Mouse (Mus musculus): Measurements from ENCODE around the gene Bdp1. TPM values are rescaled to one million over a fixed set of nuclear protein-coding genes. Genes with fewer than 3 reads are reported as not detected.

The Bdp1 gene
- polyA plus RNA-seq, 1 experiment from 2014 or later, result 24.9 TPM

DNA sequence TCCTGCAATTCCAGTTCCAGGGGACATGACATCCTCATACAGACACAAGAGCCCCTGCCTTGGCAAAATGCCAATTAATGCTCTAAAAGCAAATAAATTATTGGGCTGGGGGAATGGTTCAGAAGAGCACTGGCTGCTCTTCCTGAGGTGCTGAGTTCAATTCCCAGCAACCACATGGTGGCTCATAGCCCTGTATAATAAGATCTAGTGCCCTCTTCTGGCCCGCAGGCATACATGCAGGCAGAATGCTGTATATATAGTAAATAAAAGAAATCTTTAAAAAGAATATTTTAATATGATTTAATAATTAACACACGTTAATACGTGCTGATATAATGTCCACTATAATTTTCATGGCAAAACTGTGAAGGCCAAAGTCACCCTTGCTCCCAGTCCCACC, 105.8 kb downstream of the Bdp1 start:
- 75% methylated on average over 3 of the region's 3 CpGs for WGBS
- H3K27me3 ChIP-seq (replicated peaks), result no peaks in the 10 kb centered on the region

DNA sequence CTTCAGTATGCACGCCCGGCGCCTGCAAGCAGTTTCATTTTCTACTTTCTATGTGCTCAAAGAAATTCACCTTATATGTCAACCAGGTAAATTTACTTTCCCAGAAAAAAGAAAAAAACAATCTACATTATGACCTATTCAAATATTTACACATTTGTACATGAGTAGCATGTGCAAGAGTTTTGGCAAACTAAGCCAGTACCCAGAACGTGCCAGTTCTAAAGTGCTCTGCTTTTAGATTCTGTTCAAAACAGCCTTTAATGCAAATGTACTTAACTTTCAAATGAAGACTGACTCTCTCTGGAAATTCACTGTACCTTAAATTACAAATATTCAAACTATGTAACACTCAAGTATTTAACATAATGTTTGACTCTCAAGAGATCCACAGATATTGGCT, 114.3 kb downstream of the Bdp1 start:
- ATAC-seq (ENCODE audit: insufficient number of reproducible peaks, low FRiP score), result no peak
- Histone ChIP-seq H3K36me3 (peaks cover 27% of the 10 kb centered on the region; the same call in 1 of the 2 replicates), H3K9ac (no peak overlapping the region), H3K27ac (ENCODE audit: poor library complexity, severe bottlenecking) (no peak overlapping the region), H3K4me1 (replicated peaks) (no peaks in the 10 kb centered on the region), H3K27me3 (replicated peaks) (no peaks in the 10 kb centered on the region), H3K9me3 (replicated peaks) (no peaks in the 10 kb centered on the region), H3K4me2 (no peak overlapping the region), H3K4me3 (no peak overlapping the region)
- 90% methylated on average over 4 of the region's 4 CpGs for WGBS

More for the DNA sequence above, 105.8 kb downstream of the Bdp1 start:
- Histone ChIP-seq H3K4me1 (replicated peaks) (peaks cover 4% of the 10 kb centered on the region), H3K27ac (ENCODE audit: poor library complexity, severe bottlenecking) (no peak overlapping the region), H3K4me2 (no peak overlapping the region), H3K36me3 (no peaks in the 10 kb centered on the region), H3K4me3 (no peak overlapping the region), H3K9ac (no peak overlapping the region), H3K9me3 (replicated peaks) (no peaks in the 10 kb centered on the region)
- ATAC-seq (ENCODE audit: insufficient number of reproducible peaks, low FRiP score), result no peak

DNA sequence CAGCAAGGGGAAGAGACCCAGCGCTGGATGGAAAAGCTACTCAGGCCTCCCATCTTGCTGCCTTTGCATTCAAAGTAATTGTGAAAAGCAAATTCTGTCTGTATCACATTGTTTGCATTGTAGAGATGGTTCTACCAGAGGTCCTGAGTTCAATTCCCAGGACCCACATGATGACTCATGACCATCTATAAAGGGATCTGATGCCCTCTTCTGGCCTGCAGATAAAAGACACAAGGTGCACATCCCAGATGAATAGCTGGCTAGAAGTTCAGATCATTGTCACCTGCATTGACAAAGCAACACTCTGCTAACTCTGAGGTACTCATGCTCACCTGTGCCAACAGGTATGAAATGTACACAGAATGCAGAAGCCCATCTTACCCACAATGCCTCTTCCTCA, 120.5 kb downstream of the Bdp1 start:
- Histone ChIP-seq H3K36me3 (peaks cover 7% of the 10 kb centered on the region; the same call in 1 of the 2 replicates), H3K4me2 (no peak overlapping the region)
- 90% methylated on average over 1 of the region's 1 CpGs for WGBS

DNA sequence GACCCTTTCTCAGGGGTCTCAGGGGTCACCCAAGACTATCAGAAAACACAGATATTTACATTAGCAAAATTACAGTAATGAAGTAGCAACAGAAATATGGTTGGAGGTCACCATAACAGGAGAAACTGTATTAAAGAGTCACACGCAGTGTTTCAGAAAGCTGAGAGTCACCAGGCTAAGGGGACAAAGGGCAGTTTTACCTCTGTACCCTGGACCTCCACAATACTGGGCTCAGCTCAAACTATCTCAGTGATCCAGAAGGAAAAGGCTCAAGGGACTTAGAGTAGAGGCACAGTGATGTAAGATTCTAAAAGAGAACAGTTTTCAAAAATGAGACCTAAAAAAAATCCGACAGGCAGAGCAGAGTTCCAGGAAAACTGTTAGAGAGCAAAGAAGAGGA, 124.5 kb downstream of the Bdp1 start:
- Histone ChIP-seq H3K36me3 (peaks cover 11% of the 10 kb centered on the region), H3K4me3 (no peak overlapping the region), H3K4me1 (replicated peaks) (no peaks in the 10 kb centered on the region), H3K27ac (ENCODE audit: poor library complexity, severe bottlenecking) (no peak overlapping the region), H3K27me3 (replicated peaks) (no peaks in the 10 kb centered on the region), H3K9ac (no peak overlapping the region), H3K4me2 (no peak overlapping the region), H3K9me3 (replicated peaks) (no peaks in the 10 kb centered on the region)
- WGBS, result 67% methylated on average over 2 of the region's 2 CpGs
- ATAC-seq (ENCODE audit: insufficient number of reproducible peaks, low FRiP score), result no peak

More for the DNA sequence above, 120.5 kb downstream of the Bdp1 start:
- Histone ChIP-seq H3K4me3 (no peak overlapping the region), H3K9me3 (replicated peaks) (no peaks in the 10 kb centered on the region), H3K9ac (no peak overlapping the region), H3K4me1 (replicated peaks) (no peaks in the 10 kb centered on the region), H3K27me3 (replicated peaks) (no peaks in the 10 kb centered on the region), H3K27ac (ENCODE audit: poor library complexity, severe bottlenecking) (no peak overlapping the region)
- ATAC-seq (ENCODE audit: insufficient number of reproducible peaks, low FRiP score), result no peak

DNA sequence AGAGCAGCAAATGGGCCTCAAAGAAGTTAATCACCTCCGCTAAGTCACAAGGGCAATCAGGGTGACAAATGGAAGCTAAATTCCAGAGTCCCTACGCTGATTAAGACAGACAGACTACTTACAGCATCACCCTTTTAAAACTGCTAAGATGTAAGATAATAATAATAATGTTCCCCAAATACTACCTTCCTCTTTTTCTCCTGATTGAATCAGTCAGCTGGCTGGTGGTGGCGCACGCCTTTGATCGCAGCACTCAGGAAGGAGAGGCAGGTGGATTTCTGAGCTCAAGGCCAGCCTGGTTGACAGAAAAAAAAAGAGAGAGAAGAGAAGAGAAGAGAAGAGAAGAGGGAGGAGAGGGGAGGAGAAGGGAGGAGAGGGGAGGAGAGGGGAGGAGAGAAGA, 133.8 kb downstream of the Bdp1 start:
- no peaks in the 10 kb centered on the region for H3K4me1 ChIP-seq (replicated peaks)
- H3K27me3 ChIP-seq (replicated peaks), result no peaks in the 10 kb centered on the region
- H3K4me2 ChIP-seq, result no peak overlapping the region
- H3K4me3 ChIP-seq, result no peak overlapping the region
- H3K9me3 ChIP-seq (replicated peaks), result no peaks in the 10 kb centered on the region
- no peak overlapping the region for H3K27ac ChIP-seq (ENCODE audit: poor library complexity, severe bottlenecking)
- peaks cover 29% of the 10 kb centered on the region for H3K36me3 ChIP-seq
- H3K9ac ChIP-seq, result no peak overlapping the region
- ATAC-seq (ENCODE audit: insufficient number of reproducible peaks, low FRiP score), result no peak
- WGBS, result 77% methylated on average over 5 of the region's 5 CpGs

Other genes with a start within 250 kb of the Bdp1 start
- not detected in 2 replicates for gene Cartpt, start 203.0 kb downstream of the Bdp1 start, polyA plus RNA-seq (2016; fragmentation: Nextera tagmentation; extraction: Ambion mirVana)
- 28.1 and 30.4 TPM in 2 replicates for gene Mccc2, start 88.4 kb downstream of the Bdp1 start, polyA plus RNA-seq (2016; fragmentation: Nextera tagmentation; extraction: Ambion mirVana)
- gene Serf1, start 3.9 kb upstream of the Bdp1 start, polyA plus RNA-seq (2016; fragmentation: Nextera tagmentation; extraction: Ambion mirVana), result 126 and 131 TPM in 2 replicates
- gene Smn1, start 20.8 kb upstream of the Bdp1 start, polyA plus RNA-seq (2016; fragmentation: Nextera tagmentation; extraction: Ambion mirVana), result 31.0 and 37.2 TPM in 2 replicates
- gene Naip2, start 98.0 kb upstream of the Bdp1 start, polyA plus RNA-seq (2016; fragmentation: Nextera tagmentation; extraction: Ambion mirVana), result 0.12 and 0.17 TPM in 2 replicates
- 0.10 TPM in 1 of 2 replicates, not detected in the other for gene Naip5, start 142.3 kb upstream of the Bdp1 start, polyA plus RNA-seq (2016; fragmentation: Nextera tagmentation; extraction: Ambion mirVana)
- gene Naip6, start 213.6 kb upstream of the Bdp1 start, polyA plus RNA-seq (2016; fragmentation: Nextera tagmentation; extraction: Ambion mirVana), result 0.06 and 0.15 TPM in 2 replicates